Mouse (Mus musculus) retina, postnatal 7 days (tissue): ENCODE data around the gene Rgl3.

Experiments
- DNase-seq: peaks from one replicate; pipeline ENCODE4 v3.0.0-alpha.2; 2012; ENCODE audit warnings: low read depth, low spot score

The Rgl3 gene

DNA sequence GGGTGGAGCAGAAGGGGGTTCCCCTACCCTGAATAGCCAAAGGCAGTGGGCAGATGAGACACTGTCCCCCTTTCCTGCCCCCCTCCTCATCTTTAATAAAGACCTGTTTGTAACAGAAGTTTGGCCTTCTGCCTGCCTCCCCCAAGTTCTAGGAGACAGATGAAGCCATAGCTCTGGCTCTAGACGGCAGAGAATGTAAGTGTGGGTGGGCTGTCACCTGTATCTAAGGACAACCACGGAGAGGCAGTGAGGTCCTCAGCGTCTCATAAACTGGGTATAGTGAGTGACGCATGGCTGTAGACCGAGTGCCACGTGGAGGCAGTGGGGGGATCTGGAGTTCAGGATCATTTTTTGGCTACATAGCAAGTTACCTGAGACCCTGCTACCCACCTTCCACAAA, 40.5 kb downstream of the Rgl3 start:
- DNase-seq = no peak

DNA sequence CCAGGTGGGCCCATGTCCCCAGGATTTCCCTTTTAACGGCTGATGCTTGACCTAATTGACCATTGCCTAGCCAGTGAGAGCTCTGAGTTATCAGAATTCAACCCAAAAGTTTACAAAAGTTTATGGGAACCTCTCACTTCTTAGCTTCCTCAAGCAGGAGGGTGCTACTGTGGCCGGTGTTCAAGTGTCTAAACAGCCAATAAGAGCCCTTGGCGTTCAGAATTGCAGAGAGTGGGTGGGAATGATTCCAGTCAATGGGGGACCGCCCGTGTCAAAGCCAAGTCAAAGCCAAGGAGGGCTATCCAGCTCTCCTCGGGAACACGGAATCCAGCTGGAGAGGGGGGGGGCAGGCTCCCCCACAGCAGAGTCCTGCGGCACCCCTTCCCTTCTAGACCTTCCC, 41.1 kb downstream of the Rgl3 start:
- DNase-seq = no peak

DNA sequence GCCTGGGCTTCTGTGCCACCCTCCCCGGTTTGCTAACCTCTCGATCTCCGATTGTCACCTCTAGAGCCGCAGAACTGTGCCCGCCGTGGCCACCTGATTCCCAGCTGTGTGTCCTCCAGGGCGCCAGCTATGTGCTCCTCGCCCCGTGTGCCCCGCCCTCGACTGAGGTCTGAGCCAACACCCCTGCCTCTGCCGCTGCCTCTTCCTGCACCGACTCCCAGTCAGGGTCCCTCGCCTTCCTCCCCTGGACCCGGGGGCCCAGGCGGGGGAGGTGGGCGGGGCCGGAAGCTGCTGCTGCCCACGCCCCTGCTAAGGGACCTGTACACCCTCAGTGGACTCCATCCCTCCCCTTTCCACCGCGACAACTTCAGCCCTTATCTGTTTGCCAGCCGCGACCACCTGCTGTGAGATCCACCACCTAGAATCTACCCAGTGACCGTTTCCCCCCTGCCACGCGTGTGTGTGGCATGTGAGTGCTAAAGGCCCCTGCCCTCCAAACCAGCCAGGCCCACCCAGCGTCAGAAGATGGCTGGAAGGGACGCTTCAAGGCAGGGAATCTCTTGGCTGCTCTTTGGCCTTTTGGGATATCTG, 41.6 kb downstream of the Rgl3 start:
- DNase-seq = no peak

DNA sequence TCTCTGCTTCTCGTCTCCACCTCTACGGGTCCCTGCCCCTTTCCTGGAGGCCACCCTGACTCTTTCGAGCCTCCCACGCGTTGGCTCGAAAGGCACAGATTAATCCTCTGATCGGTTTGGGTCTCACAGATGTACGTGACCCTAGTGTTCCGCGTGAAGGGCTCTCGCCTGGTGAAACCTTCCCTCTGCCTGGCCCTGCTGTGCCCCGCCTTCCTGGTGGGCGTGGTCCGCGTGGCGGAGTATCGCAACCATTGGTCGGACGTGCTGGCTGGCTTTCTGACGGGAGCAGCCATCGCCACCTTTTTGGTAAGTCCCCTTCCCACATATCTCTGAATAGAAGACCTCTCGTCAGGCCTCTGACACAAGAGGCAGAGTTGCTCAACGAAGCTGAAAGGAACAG, 45.0 kb downstream of the Rgl3 start:
- DNase-seq = no peak

DNA sequence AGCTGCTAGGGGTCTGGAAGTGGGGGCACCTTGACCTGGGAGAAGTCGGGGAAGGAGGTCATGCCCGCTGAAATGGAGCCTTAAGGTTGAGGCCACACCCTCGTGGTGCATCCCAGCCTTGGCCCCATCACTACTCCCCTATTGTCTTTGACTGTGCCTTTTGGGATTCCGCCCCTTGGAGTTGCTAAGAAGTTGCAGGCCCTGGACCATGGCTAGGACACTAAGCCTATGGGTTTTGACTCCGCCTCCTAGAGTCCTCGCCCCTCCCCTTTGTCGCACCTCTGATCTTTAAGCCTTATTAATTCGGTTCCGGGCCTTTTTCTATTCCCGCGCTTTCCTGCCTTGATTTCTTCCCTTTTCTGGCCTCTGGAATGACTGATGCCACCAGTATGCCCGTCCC, 45.6 kb downstream of the Rgl3 start:
- DNase-seq = no peak

DNA sequence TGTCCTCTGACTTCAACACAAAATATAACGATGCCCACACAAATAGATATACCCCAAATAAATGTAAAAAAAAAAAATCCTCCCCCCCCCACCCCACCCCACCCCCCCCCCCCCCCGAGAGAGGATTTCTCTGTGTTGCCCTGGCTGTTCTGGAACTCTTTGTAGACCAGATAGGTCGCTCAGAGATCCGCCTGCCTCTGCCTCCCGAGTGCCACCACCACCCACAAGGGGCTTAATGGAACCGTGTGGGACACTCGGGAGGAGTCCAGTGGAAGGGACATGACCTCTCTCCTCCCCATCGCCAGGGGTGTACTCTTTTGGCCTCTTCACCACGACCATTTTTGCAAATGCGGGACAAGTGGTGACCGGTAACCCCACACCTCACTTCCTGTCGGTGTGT, 46.2 kb downstream of the Rgl3 start:
- no peak for DNase-seq

DNA sequence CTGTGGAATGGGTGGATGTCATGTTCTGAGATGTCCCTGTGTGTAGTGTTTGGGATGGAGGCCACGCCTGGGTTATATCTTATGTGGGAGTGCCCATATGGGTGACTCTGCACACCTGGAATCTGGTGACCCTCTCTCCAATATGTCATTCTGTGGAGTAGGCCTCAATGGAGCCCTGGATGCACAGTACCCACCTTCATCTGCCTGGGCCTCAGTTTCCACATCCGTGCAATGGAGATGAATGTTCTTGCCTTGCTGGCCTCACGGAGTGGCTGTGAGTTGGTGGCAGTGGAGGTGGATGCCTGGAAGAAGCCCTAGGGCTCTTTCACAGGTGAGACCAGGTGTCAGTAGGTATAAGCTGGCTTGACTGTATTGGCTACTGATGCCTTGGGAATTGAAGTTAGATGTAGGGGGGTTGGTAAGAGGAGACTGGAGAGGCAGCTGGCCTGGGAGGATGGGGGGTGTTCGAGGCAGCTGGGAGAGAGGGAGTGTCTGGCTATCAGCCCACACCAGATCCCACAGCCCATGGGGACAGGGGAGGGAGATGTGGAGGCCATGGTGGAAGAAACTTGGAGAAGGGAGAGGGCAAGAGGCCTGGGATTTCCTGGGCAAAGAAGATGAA, 50.9 kb downstream of the Rgl3 start:
- DNase-seq = no peak

DNA sequence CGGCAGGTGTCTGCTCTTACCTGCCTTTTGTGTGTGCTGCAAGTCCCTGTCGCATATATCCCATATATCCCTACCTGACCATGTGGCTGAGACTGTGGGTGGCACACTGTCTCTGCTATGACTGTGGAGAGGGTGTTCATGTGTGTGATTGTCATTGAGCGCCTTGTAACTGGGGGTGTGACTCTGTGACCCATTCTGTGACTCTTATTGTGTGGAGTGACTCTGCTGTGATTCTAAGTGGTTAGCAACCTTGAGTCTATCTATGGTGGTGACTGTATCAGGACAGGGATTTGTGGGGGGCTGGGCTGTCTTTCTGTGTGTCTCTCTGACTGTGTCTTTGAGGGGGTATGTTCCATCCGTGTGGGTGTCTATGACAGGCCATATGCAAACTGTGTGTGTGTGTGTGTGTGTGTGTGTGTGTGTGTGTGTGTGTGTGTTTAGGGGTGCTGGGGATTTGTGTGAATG, 51.5 kb downstream of the Rgl3 start:
- DNase-seq = no peak

DNA sequence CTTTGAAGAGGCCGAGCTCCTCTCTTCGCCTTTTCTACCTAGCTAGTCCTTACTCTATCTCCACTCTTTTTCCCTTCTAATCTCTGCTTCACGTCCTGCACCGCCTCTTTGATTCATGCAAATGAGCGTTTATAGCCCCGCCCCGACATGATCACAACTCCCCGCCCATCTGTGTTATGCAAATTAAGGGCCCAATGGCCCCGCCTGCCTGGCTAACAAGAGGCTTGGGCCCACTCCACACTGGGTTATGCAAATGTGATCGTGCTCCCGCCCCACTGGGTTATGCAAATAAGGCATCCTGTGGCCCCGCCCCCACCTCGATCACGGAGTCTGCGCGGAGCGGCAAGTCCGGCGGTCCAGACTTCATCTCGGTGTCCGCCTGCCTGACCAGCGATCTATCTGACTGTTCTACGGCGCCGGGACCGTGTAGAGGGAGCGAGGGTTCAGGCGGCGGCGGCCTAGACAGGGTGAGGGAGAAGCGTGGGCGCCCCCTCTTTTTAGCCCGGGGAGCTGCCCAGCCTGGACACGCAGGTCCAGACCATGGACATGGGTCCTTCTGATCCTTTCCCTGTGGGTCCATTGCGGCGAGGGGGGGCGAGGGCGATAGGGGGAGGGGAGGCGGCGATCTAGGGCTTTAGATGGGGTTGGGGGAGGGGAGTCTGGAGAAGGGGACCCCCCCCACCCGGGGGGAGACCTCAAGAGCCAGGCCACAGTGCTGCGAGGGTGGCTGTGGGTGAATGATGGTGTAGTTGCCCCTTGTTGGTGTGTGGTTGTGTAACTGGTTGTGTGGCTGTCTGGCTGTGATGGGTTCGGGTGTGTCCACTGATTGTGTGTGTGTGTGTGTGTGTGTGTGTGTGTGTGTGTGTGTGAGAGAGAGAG, 52.3 kb downstream of the Rgl3 start, which contains the start of gene Plppr2:
TSS of gene Plppr2 (plus strand) at position 342 of the 879 bp plus-strand sequence.
- DNase-seq = peak; percentile 94

DNA sequence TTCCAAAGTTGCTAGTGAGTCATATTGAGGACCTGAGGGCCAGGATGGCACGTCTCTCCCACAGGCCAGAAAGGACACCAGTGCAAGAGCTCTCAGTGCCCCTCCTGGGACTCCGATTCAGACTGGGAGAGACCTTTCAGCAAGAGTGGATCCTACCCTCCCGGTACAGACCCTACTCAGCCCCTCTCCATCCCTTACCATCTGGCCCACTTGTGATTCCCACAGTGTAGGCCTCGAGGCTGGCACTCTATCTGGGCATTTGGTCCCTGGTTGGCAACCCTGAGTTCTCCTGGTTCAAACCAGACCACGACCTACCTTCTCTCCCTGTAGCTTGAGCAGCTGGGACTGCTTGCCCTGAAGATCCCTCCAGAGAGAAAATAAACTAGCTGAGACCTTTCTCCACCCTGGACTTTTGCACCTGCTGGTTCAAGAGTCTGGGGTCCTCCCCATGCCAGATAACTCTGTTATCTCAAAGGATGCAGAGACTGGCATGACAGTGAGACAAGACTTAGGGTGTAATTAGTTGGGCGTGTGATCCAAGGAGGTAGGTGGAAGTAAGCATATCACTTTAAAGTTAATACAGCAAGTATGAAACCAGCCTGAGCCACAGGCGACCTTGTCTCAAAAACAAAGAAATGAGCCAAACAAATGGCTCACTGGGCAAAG, 53.6 kb downstream of the Rgl3 start:
- DNase-seq = no peak

DNA sequence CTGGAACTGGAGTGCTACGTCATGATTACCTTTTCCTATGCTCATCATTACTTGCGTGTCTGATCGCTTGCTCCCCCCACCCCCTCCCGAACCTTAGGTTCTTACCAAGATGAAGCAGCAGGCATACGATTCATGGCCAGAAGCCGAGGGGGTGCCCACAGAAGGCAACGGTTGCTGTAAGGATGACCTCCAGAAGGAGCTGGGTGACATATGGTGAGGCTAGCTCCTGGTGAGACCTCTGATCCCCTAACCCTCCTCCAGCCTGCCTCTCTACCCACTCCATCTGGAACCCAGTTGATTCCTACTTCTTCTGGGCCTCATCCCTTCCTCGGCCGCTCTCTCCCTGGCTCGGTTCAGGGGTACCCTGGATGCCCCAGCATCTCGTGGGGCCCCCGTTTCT, 55.2 kb downstream of the Rgl3 start:
- DNase-seq = no peak

DNA sequence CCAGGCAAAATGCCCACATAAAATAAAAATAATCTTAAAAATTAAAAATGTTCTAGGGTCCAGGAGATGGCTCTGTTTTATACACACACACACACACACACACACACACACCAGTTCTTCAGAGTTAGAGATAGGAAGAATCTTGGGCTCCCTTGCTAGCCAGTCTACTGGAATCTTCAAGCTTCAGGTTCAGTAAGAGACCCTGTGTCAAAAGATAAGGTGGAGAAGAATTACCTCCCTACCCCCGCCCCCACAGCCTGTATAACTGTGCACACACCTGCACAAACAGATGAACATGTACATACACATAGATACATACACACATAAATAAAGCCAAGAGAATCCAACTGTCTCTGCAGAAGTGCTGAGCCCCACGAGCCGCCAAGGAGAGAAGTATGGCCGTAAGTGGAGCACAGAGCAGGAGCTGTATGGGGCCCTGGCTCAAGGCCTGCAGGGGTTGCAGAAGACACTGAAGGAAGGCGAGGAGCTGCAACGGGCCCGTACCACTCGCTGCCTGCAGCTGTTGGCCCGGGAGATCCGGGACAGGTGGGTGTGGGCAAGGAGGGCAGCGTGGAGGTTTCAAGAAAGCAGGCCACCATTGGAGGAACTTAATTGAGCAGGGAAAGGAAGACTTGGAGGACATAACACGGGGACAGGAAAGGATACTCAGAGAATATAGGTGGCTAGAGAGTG, 56.7 kb downstream of the Rgl3 start:
- no peak for DNase-seq

DNA sequence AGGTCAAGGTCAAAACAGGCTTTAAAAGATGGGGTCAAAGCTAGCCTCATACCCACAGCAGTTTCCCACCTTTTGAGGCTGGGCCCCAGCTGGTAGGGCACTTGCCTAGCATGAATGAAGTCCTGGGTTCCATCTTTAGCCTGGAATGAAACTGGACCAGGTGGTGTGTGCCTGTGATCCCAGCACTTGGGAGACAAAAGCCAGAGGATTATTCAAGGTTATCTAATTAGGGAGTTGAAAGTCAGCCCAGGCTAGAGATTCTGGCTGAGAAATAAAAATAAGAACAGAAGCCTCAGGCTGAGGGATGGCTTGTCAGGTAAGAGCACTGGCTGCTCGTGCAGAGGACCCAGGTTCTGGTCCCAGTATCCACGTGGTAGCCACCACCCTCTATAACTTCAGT, 57.2 kb downstream of the Rgl3 start:
- DNase-seq = no peak

DNA sequence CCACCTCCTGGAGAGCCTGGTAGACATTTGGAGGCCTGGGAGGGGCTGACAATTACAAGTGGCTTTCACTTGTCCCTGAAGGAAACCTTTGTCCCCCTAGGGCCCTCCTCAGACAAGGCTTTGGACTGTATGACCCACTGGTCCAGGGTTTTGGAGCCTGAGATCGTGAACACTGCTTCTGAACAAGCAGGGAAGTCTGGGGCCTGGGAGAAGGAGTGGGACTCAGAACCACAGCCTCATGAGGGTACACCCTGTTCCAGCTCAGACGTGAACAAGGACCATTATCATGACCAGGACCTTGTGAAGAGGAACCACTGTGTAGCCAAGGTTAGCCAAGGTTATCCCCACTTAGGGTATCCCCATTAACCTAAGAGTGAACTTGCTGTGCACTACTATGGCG, 60.0 kb downstream of the Rgl3 start:
- DNase-seq = no peak

DNA sequence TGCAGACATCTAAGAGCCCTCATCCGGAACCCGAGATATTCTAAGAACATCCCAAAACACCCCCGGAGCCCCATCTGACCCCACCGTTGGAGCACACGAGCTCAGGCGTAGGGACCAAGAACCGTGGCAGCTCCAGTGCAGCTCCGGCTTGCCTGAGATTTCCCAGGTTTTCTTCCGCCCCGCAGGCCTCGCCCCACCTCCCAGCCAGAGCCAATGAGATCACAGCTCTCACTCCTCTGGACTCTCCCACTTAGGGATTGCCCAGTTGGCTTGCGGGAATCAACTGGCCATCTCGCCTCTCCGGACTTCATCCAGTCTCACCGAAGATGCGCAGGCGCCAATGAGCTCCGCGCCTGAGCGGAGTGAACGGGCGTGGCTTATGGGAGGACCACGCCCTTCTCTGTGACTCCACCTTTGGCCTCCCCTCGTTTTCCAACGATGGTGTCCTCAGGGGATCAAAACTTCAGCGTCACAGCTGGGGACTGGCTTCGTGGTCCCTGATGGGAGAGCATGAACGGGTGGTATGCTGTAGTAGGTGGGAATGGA, 62.0 kb downstream of the Rgl3 start, which contains the start of the genes Ccdc159 and Tmem205:
TSS of gene Ccdc159 (plus strand) at position 264 of the 546 bp plus-strand sequence.
TSS of gene Tmem205 (minus strand) at position 349 of the 546 bp plus-strand sequence.
- DNase-seq = peak; percentile 97

DNA sequence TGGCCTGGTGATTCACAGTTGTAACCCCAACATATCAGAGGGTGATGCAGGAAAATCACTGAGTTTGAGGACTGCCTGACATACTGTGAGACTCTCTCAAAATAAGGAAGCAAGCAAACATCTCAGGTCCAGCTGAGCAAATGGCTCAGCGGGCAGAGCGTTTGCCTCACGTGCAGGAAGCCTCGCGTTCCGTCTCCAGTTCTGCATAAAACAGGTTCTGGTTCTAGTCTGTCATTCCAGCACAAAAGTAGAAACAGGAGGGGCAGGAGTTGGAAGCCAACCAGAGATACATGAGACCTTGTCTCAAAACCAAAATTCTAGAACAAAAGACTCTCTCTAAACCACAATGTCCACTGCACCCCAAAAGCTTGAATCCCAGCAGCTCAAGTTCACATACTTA, 62.5 kb downstream of the Rgl3 start:
- DNase-seq = no peak

DNA sequence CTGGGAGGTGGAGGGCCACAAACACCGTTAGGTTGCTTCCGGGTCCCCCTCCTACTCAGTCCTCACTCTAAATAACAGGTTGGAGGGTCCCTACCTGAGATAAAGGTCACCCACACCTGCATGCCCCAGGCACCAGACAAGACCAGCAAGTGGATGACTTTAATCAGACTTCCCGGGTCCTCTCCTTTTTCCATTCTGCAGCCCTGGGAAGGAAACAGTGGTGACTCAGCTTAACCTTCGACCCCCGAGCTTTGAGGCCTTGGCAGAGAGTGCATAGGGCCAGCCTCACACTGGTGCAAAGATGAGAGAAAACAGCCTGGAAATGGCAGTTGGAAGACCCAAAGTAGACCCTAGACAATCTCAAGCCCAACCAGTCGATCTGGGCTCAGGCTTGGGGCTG, 63.1 kb downstream of the Rgl3 start:
- DNase-seq = no peak

DNA sequence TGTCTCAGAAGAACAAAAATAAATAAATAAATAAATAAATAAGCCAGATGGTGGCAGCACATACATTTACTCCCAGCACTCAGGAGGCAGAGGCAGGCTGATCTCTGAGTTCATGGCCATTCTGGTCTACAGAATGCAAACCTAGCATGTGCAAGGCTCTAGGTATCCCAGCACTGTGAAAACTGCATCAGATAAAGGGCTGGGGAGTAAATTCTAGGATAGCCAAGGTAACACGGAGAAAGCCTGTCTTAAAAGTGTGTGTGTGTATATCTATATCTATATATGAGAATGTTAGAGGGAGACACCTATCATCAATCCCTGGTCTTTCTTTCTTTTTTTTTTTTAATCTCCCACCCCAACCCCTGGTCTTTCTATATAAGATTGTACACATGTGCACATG, 63.7 kb downstream of the Rgl3 start:
- DNase-seq = no peak

DNA sequence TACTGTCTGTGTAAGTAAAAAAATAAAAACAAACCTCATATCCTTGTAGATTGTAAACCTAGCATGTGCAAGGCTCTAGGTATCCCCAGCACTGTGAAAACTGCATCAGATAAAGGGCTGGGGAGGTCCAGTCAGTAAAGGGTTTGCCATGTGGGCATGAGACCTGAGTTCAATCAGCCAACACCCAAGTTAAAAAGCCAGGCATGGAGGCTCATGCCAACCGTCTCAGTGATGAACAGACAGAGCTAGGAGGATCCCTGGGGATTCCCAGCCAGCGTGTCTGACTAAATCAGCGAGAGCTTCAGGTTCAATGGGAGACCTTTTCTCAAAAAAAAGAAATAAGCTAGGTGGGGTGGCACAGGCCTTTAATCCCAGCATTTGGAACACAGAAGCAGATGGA, 64.2 kb downstream of the Rgl3 start:
- DNase-seq = no peak

DNA sequence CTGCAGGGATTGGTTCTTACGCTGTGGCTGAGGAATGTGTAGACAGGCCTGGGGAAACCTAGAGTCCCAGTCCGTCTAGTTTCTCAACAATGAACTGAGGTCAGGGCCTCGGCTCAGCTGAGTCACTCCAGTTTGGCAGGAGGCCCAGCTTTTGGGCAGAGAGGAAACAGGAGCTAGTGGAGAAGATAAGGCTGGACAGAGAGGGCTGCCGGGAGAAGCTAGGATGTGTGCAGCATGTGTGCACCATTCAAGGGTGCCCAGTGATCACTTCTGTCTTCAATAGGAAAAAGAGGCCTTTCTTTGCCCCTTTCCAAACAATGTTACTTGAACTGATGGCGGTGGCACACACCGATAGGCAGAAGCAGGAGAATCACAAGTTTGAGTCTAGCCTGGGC, 65.2 kb downstream of the Rgl3 start:
- no peak for DNase-seq

DNA sequence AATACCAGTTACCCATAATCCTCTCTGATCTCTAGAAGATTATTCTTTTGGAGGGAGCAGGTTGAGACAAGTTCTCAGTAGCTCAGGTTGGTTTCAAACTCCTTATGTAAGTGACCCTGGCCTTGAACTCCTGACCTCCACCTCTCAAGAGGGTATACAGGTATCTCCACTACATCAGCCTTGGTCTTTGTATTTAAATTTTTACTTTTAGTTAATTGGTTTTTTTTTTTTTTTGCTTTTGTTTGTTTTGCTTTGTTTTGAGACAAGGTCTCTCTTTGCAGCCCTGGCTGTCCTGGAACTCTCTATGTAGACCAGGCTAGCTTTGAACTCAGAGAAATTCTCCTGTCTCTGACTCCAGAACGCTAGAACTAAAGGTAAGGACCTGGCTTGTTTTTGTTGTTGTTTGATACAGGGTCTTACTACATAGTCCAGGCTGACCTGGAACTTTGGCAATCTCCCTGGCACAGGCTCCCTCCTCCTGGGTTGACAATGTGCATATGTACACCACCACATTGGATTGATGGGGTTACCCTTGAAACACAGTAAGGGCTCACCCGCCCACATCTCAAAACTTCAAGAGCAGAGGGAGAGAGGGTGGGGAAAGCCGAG, 65.7 kb downstream of the Rgl3 start:
- no peak for DNase-seq
